Mouse (Mus musculus) MEL (cell line): ENCODE measurements at regions not wholly inside any gene's neighbourhood (a gene's known extent, or its start where the extent isn't known, plus 50 kb on each side); places are given as distances from the start of the nearest gene placed in this dataset.

Source experiments
- BHLHE40 ChIP-seq: IDR thresholded peaks from 2 replicates; pipeline ENCODE4 v1.6.1; 2012; ENCODE audit warnings: low read depth, mild to moderate bottlenecking, inconsistent platforms, low read length, improper control_type of control experiment, borderline replicate concordance
- CTCF ChIP-seq, 3 experiments: IDR thresholded peaks in 2 of 3; conservative IDR thresholded peaks in 1 of 3; 2 replicates each; pipeline ENCODE4 v1.5.1; 2011 to 2012; ENCODE audit warnings: low read length in 3 of 3, low read depth in 2 of 3, mild to moderate bottlenecking in 2 of 3, improper control_type of control experiment in 1 of 3, inconsistent platforms in 1 of 3, mixed read lengths in 1 of 3, moderate library complexity in 1 of 3; ENCODE audit not compliant: control insufficient read depth in 1 of 3, insufficient read depth in 1 of 3, poor library complexity in 1 of 3, severe bottlenecking in 1 of 3
- EP300 ChIP-seq, 2 experiments: IDR thresholded peaks; 2 replicates each; pipeline ENCODE4 v1.6.1; 2011; ENCODE audit warnings: improper control_type of control experiment in 2 of 2, low read length in 2 of 2, low read depth in 1 of 2, mild to moderate bottlenecking in 1 of 2
- HCFC1 ChIP-seq: IDR thresholded peaks from 2 replicates; pipeline ENCODE4 v1.6.1; 2012; ENCODE audit warnings: low read depth, mild to moderate bottlenecking, inconsistent platforms, low read length, improper control_type of control experiment, moderate library complexity
- JUND ChIP-seq: IDR thresholded peaks from 2 replicates; pipeline ENCODE4 v1.6.1; 2011; ENCODE audit warnings: low read depth, mild to moderate bottlenecking, improper control_type of control experiment, low read length
- KAT2A ChIP-seq: conservative IDR thresholded peaks from 2 replicates; pipeline ENCODE4 v1.6.1; 2012; ENCODE audit warnings: low read depth, low read length, improper control_type of control experiment, inconsistent platforms
- MAFK ChIP-seq: IDR thresholded peaks from 2 replicates; pipeline ENCODE4 v1.6.1; 2011; ENCODE audit warnings: low read depth, mild to moderate bottlenecking, low read length, improper control_type of control experiment, borderline replicate concordance
- MYC ChIP-seq: IDR thresholded peaks from 2 replicates; pipeline ENCODE4 v1.6.1; 2011; ENCODE audit warnings: low read depth, mild to moderate bottlenecking, low read length, improper control_type of control experiment, moderate library complexity
- POLR2A ChIP-seq, 2 experiments: IDR thresholded peaks; 2 replicates each; pipeline ENCODE4 v1.6.1; 2011 to 2012; ENCODE audit warnings: low read length in 2 of 2, mild to moderate bottlenecking in 2 of 2, control low read depth in 1 of 2, improper control_type of control experiment in 1 of 2, low read depth in 1 of 2, moderate library complexity in 1 of 2; ENCODE audit not compliant: control insufficient read depth in 1 of 2, insufficient read depth in 1 of 2, poor library complexity in 1 of 2
- RAD21 ChIP-seq: IDR thresholded peaks from 2 replicates; pipeline ENCODE4 v1.6.1; 2011; ENCODE audit warnings: mild to moderate bottlenecking, low read depth, low read length, improper control_type of control experiment
- ZNF384 ChIP-seq: IDR thresholded peaks from 2 replicates; pipeline ENCODE4 v1.6.1; 2012; ENCODE audit warnings: low read depth, mild to moderate bottlenecking, inconsistent platforms, low read length, improper control_type of control experiment

GRCm38 (mm10) chr11:43343574-43343973 lies 82.5 kb downstream of the Pttg1 start:
- TF ChIP-seq POLR2A (IDR thresholded peaks at IDR 0.05; ENCODE audit: control insufficient read depth in 1 of 2, insufficient read depth in 1 of 2, low read depth in 1 of 2, low read length in 2 of 2, poor library complexity in 1 of 2) = no peak
- TF ChIP-seq CTCF (IDR thresholded peaks at IDR 0.05 in 2 of 3, conservative IDR thresholded peaks at IDR 0.05 in 1 of 3; ENCODE audit: control insufficient read depth in 1 of 3, insufficient read depth in 1 of 3, low read depth in 2 of 3, low read length in 3 of 3, poor library complexity in 1 of 3, severe bottlenecking in 1 of 3) = no peak
- no peak for TF ChIP-seq RAD21
- TF ChIP-seq JUND = no peak
- TF ChIP-seq EP300 (IDR thresholded peaks at IDR 0.05; ENCODE audit: low read depth in 1 of 2, low read length in 2 of 2) = no peak
- no peak for TF ChIP-seq MAFK
- TF ChIP-seq MYC = no peak
- no peak for TF ChIP-seq ZNF384
- no peak for TF ChIP-seq HCFC1
- no peak for TF ChIP-seq BHLHE40
- TF ChIP-seq KAT2A = no peak
